Comparison of ENCODE assay signal across 8 mouse cellular contexts in the genomic region with DNA sequence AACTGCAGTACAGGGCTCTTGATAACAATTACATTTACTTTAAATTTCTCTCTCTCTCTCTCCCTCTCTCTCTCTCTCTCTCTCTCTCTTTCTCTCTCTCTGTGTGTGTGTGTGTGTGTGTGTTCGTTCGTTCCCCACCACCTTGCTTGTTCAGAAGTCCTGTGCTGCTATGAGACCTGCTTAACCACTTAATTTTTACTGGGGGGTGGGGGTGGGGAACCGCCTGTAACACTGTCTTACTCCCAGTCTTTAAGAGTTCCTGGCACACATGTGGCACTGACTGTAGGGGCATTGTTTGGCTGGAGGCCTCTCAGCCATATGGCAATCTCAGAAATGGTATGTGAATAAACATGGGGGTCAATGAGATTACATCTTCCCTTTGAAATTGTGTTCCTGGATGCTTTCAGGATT.
DNase-seq lines count a peak whose midpoint lies in the region; ATAC-seq and TF ChIP-seq lines count a peak whose summit lies in the region.

No protein-coding gene starts in this region.

- H3K36me3 ChIP-seq in lung, postnatal 0 days (ENCODE audit: insufficient read depth, low read length): no peaks in the 10 kb centered on the region
- H3K36me3 ChIP-seq in forebrain, embryonic 10.5 days (replicated peaks): no peaks in the 10 kb centered on the region
- H3K36me3 ChIP-seq in limb, embryonic 13.5 days: no peaks in the 10 kb centered on the region
- H3K36me3 ChIP-seq in stomach, embryonic 16.5 days (ENCODE audit: control insufficient read depth, insufficient read depth, low read length): no peaks in the 10 kb centered on the region

- peak; percentile 37 for DNase-seq in lung, postnatal 0 days (ENCODE audit: low spot score)
- DNase-seq in lung, adult 2 months: no peak
- no peak for DNase-seq in forebrain, embryonic 10.5 days (ENCODE audit: extremely low spot score, low spot score)
- DNase-seq in spleen, adult 18-20 months: no peak
- no peak for DNase-seq in gastrocnemius, adult 18-20 months (ENCODE audit: low spot score)
- no peak for DNase-seq in kidney, adult 18-20 months

- TF ChIP-seq CTCF in lung, postnatal 0 days (IDR thresholded peaks at IDR 0.05): no peak
- TF ChIP-seq CTCF in lung, adult 2 months (IDR thresholded peaks at IDR 0.05; ENCODE audit: insufficient read depth, low read length): no peak

- H3K9ac ChIP-seq in lung, postnatal 0 days (replicated peaks; ENCODE audit: low read depth): no peak overlapping the region
- peak overlapping the region; percentile 88; the same call in 1 of the 2 replicates for H3K9ac ChIP-seq in limb, embryonic 13.5 days
- 0 out of 2 replicates have a peak overlapping the region, but pooled peaks have one; percentile 33 for H3K9ac ChIP-seq in stomach, embryonic 16.5 days (ENCODE audit: low read length)

- peaks cover 29% of the 10 kb centered on the region; the same call in 1 of the 2 replicates for H3K4me1 ChIP-seq in lung, postnatal 0 days (ENCODE audit: insufficient read depth, low read depth, low read length)
- H3K4me1 ChIP-seq in lung, adult 2 months (ENCODE audit: control insufficient read depth, insufficient read depth, low read length): peaks cover 24% of the 10 kb centered on the region
- H3K4me1 ChIP-seq in forebrain, embryonic 10.5 days: peaks cover 80% of the 10 kb centered on the region
- H3K4me1 ChIP-seq in limb, embryonic 13.5 days: peaks cover 80% of the 10 kb centered on the region
- H3K4me1 ChIP-seq in stomach, embryonic 16.5 days (ENCODE audit: control insufficient read depth, insufficient read depth, low read length): peaks cover 46% of the 10 kb centered on the region

- 7% methylated on average over 3 of the region's 3 CpGs for WGBS in lung, postnatal 0 days
- 32% methylated on average over 3 of the region's 3 CpGs for WGBS in lung, adult 2 months
- WGBS in forebrain, embryonic 10.5 days: 3% methylated on average over 3 of the region's 3 CpGs
- 1% methylated on average over 3 of the region's 3 CpGs for WGBS in limb, embryonic 13.5 days
- 5% methylated on average over 3 of the region's 3 CpGs for WGBS in stomach, embryonic 16.5 days

- H3K27ac ChIP-seq in lung, postnatal 0 days (ENCODE audit: low read length): peak overlapping the region; percentile 97
- H3K27ac ChIP-seq in forebrain, embryonic 10.5 days: peak overlapping the region; percentile 98
- peak overlapping the region; percentile 87 for H3K27ac ChIP-seq in limb, embryonic 13.5 days
- peak overlapping the region; percentile 60; the same call in 1 of the 2 replicates for H3K27ac ChIP-seq in stomach, embryonic 16.5 days (ENCODE audit: low read length)

- peak overlapping the region; percentile 42; the same call in 1 of the 2 replicates for H3K4me3 ChIP-seq in lung, postnatal 0 days (ENCODE audit: low read depth, low read length)
- no peak overlapping the region for H3K4me3 ChIP-seq in lung, adult 2 months (replicated peaks; ENCODE audit: extremely low read depth, low read depth, low read length)
- H3K4me3 ChIP-seq in forebrain, embryonic 10.5 days: peak overlapping the region; percentile 61
- peak overlapping the region; percentile 63 for H3K4me3 ChIP-seq in limb, embryonic 13.5 days
- H3K4me3 ChIP-seq in stomach, embryonic 16.5 days (replicated peaks; ENCODE audit: low read length): peak overlapping the region; percentile 71; the same call in 1 of the 2 replicates

- no peaks in the 10 kb centered on the region for H3K27me3 ChIP-seq in lung, postnatal 0 days (replicated peaks; ENCODE audit: insufficient read depth, low read length)
- no peaks in the 10 kb centered on the region for H3K27me3 ChIP-seq in forebrain, embryonic 10.5 days (ENCODE audit: poor library complexity, severe bottlenecking)
- H3K27me3 ChIP-seq in limb, embryonic 13.5 days: no peaks in the 10 kb centered on the region
- no peaks in the 10 kb centered on the region for H3K27me3 ChIP-seq in stomach, embryonic 16.5 days (ENCODE audit: control insufficient read depth, insufficient read depth, low read length)

- TF ChIP-seq POLR2A in lung, adult 2 months (IDR thresholded peaks at IDR 0.05; ENCODE audit: borderline replicate concordance, extremely low read depth, low read depth, low read length): no peak

- H3K4me2 ChIP-seq in lung, postnatal 0 days (replicated peaks; ENCODE audit: low read depth, low read length): peak overlapping the region; percentile 95
- H3K4me2 ChIP-seq in limb, embryonic 13.5 days (replicated peaks): peak overlapping the region; percentile 95
- H3K4me2 ChIP-seq in stomach, embryonic 16.5 days (ENCODE audit: low read depth, low read length): peak overlapping the region; percentile 96

- H3K9me3 ChIP-seq in lung, postnatal 0 days (ENCODE audit: low read length): no peaks in the 10 kb centered on the region
- H3K9me3 ChIP-seq in forebrain, embryonic 10.5 days: no peaks in the 10 kb centered on the region
- no peaks in the 10 kb centered on the region for H3K9me3 ChIP-seq in limb, embryonic 13.5 days
- no peaks in the 10 kb centered on the region for H3K9me3 ChIP-seq in stomach, embryonic 16.5 days (replicated peaks; ENCODE audit: control insufficient read depth, low read length)

- peak; percentile 41 for ATAC-seq in lung, postnatal 0 days
- no peak; the same call in 1 of the 2 replicates for ATAC-seq in limb, embryonic 13.5 days (ENCODE audit: low FRiP score, low read depth)
- ATAC-seq in stomach, embryonic 16.5 days (ENCODE audit: insufficient read depth, low FRiP score): no peak

- TF ChIP-seq EP300 in lung, postnatal 0 days (IDR thresholded peaks at IDR 0.05): no peak
